Mouse (Mus musculus) heart, postnatal 0 days (tissue): Measurements from ENCODE around the gene Sowahc.

ENCODE experiments used
- CTCF ChIP-seq: IDR thresholded peaks from 2 replicates; pipeline ENCODE4 v1.5.1; 2016; ENCODE audit warnings: antibody characterized with exemption, control low read depth, low read depth
- EP300 ChIP-seq: IDR thresholded peaks from 2 replicates; pipeline ENCODE4 v1.6.1; 2016; ENCODE audit warnings: antibody characterized with exemption, low read depth

GRCm38 (mm10) chr10:59179620-59180019, 42.1 kb upstream of the Sowahc start:
- no peak for TF ChIP-seq CTCF
- TF ChIP-seq EP300, result no peak
